Mouse (Mus musculus) cerebellum, postnatal 14 days (tissue): ENCODE data around the gene Gm10961.
"Not testable (repeated sequence)": the region's sequence is repeated elsewhere in the genome, so short reads cannot be mapped to it uniquely, and the experiment has no call there.

Experiments
- DNase-seq, 2 experiments: peaks; one replicate each; pipeline ENCODE4 v3.0.0; 2021; ENCODE audit warnings: mixed read lengths in 2 of 2

The Gm10961 gene

GRCm38 (mm10) chr3:107617800-107618199 lies 13.3 kb upstream of the Gm10961 start:
- DNase-seq: peak in 1 of 2 experiments; percentile 1

- DNase-seq: peak in 1 of 2 experiments; percentile 1
Measured at GRCm38 (mm10) chr3:107619911-107620310, 11.2 kb upstream of the Gm10961 start.

- DNase-seq: no peak
Measured at GRCm38 (mm10) chr3:107621286-107622075, 9.6 kb upstream of the Gm10961 start.

GRCm38 (mm10) chr3:107622537-107622936 lies 8.6 kb upstream of the Gm10961 start:
- no peak for DNase-seq

- no peak for DNase-seq
Measured at GRCm38 (mm10) chr3:107624424-107624823, 6.7 kb upstream of the Gm10961 start.

- DNase-seq: no peak
Measured at GRCm38 (mm10) chr3:107625536-107625935, 5.6 kb upstream of the Gm10961 start.

- no peak for DNase-seq
Measured at GRCm38 (mm10) chr3:107626751-107627150, 4.4 kb upstream of the Gm10961 start.

- DNase-seq: no peak
Measured at GRCm38 (mm10) chr3:107627641-107628040, 3.5 kb upstream of the Gm10961 start.

- no peak for DNase-seq
Measured at GRCm38 (mm10) chr3:107628551-107628950, 2.6 kb upstream of the Gm10961 start.

GRCm38 (mm10) chr3:107629411-107629810 lies 1.7 kb upstream of the Gm10961 start:
- DNase-seq: no peak

GRCm38 (mm10) chr3:107631523-107631958 lies 419 bp downstream of the Gm10961 start, which contains the start of gene Strip1:
Gene Strip1, minus strand, starts transcription at chr3:107631694.
- peak; percentile 95 to 96 for DNase-seq

GRCm38 (mm10) chr3:107632786-107633185 lies 1.7 kb downstream of the Gm10961 start:
- no peak for DNase-seq

GRCm38 (mm10) chr3:107633906-107634305 lies 2.8 kb downstream of the Gm10961 start:
- no peak for DNase-seq

- no peak for DNase-seq
Measured at GRCm38 (mm10) chr3:107635836-107636235, 4.7 kb downstream of the Gm10961 start.

GRCm38 (mm10) chr3:107636236-107636635 lies 5.1 kb downstream of the Gm10961 start:
- DNase-seq: no peak

GRCm38 (mm10) chr3:107637606-107638172 lies 6.6 kb downstream of the Gm10961 start:
- DNase-seq: no peak

- DNase-seq: peak; percentile 18 to 29
Measured at GRCm38 (mm10) chr3:107646947-107647346, 15.8 kb downstream of the Gm10961 start.

- DNase-seq: not testable (repeated sequence)
Measured at GRCm38 (mm10) chr3:107650276-107650675, 19.2 kb downstream of the Gm10961 start.

GRCm38 (mm10) chr3:107652968-107653367 lies 21.8 kb downstream of the Gm10961 start:
- DNase-seq: no peak

GRCm38 (mm10) chr3:107654861-107655260 lies 23.7 kb downstream of the Gm10961 start:
- no peak for DNase-seq

GRCm38 (mm10) chr3:107655491-107655890 lies 24.4 kb downstream of the Gm10961 start:
- no peak for DNase-seq

- no peak for DNase-seq
Measured at GRCm38 (mm10) chr3:107656151-107656550, 25.0 kb downstream of the Gm10961 start.

- no peak for DNase-seq
Measured at GRCm38 (mm10) chr3:107656888-107657287, 25.8 kb downstream of the Gm10961 start.

GRCm38 (mm10) chr3:107659000-107659399 lies 27.9 kb downstream of the Gm10961 start:
- DNase-seq: no peak
